Mouse (Mus musculus): ENCODE data around the gene 1700123O20Rik.

Gene 1700123O20Rik

GRCm38 (mm10) chr14:54686063-54686521, at the start of gene 1700123O20Rik:
1700123O20Rik (plus strand) TSS chr14:54686216.
- peak; percentile 81 to 90 for DNase-seq

GRCm38 (mm10) chr14:54636954-54637353, 49.1 kb upstream of the 1700123O20Rik start:
- peak; percentile 71 to 72 for DNase-seq

- peak; percentile 36 to 45 for DNase-seq
Observed at GRCm38 (mm10) chr14:54638210-54638609, 47.8 kb upstream of the 1700123O20Rik start.

GRCm38 (mm10) chr14:54640121-54640520, 45.9 kb upstream of the 1700123O20Rik start:
- DNase-seq, result no peak

- DNase-seq, result no peak
Observed at GRCm38 (mm10) chr14:54640946-54641304, 45.1 kb upstream of the 1700123O20Rik start, which contains the start of gene Gm17606. Gm17606 (plus strand) TSS chr14:54640952.

- peak; percentile 93 to 94 for DNase-seq
Observed at GRCm38 (mm10) chr14:54641305-54641969, 44.6 kb upstream of the 1700123O20Rik start, which contains the start of gene Cdh24. Cdh24 (minus strand) TSS chr14:54641364.

- DNase-seq, result peak in 1 of 2 experiments; percentile 20
Observed at GRCm38 (mm10) chr14:54642224-54642944, 43.6 kb upstream of the 1700123O20Rik start.

GRCm38 (mm10) chr14:54643011-54643410, 43.0 kb upstream of the 1700123O20Rik start:
- no peak for DNase-seq

- no peak for DNase-seq
Observed at GRCm38 (mm10) chr14:54644294-54644693, 41.7 kb upstream of the 1700123O20Rik start.

- no peak for DNase-seq
Observed at GRCm38 (mm10) chr14:54646455-54646854, 39.6 kb upstream of the 1700123O20Rik start.

GRCm38 (mm10) chr14:54646898-54647636, 38.9 kb upstream of the 1700123O20Rik start:
- no peak for DNase-seq

GRCm38 (mm10) chr14:54647900-54648299, 38.1 kb upstream of the 1700123O20Rik start:
- DNase-seq, result no peak

- DNase-seq, result peak; percentile 91 to 93
Observed at GRCm38 (mm10) chr14:54650621-54651454, 35.2 kb upstream of the 1700123O20Rik start.

- no peak for DNase-seq
Observed at GRCm38 (mm10) chr14:54651556-54651955, 34.5 kb upstream of the 1700123O20Rik start.

- DNase-seq, result no peak
Observed at GRCm38 (mm10) chr14:54652787-54653186, 33.2 kb upstream of the 1700123O20Rik start.

GRCm38 (mm10) chr14:54653496-54653895, 32.5 kb upstream of the 1700123O20Rik start:
- peak; percentile 86 to 92 for DNase-seq

GRCm38 (mm10) chr14:54660009-54660408, 26.0 kb upstream of the 1700123O20Rik start:
- no peak for DNase-seq

- no peak for DNase-seq
Observed at GRCm38 (mm10) chr14:54664477-54665222, 21.4 kb upstream of the 1700123O20Rik start.

- peak; percentile 67 to 72 for DNase-seq
Observed at GRCm38 (mm10) chr14:54669381-54669780, 16.6 kb upstream of the 1700123O20Rik start.

- DNase-seq, result no peak
Observed at GRCm38 (mm10) chr14:54674317-54674716, 11.7 kb upstream of the 1700123O20Rik start.

GRCm38 (mm10) chr14:54676290-54676689, 9.7 kb upstream of the 1700123O20Rik start:
- DNase-seq, result no peak

Measured in kidney, postnatal 4 days (tissue).